Mouse (Mus musculus) limb, embryonic 15.5 days (tissue): ENCODE data around the gene Gpr132. TPM values are rescaled to one million over a fixed set of nuclear protein-coding genes. Genes with fewer than 3 reads are reported as not detected.

Source experiments
- ATAC-seq: fragments of 200-750 bp; cut with Nextera tagmentation; 2 replicates; pipeline ENCODE4 v1.8.0; 2017; ENCODE audit warnings: low read depth, moderate TSS enrichment; ENCODE audit not compliant: insufficient number of reproducible peaks, low FRiP score, low TSS enrichment
- H3K27ac ChIP-seq: fragments of 300-500 bp; sonication (generic); 2 replicates; pipeline ENCODE4 v1.5.1; 2015; ENCODE audit warnings: moderate library complexity, mild to moderate bottlenecking, inconsistent platforms
- H3K27me3 ChIP-seq: fragments of 300-500 bp; sonication (generic); 2 replicates; pipeline ENCODE4 v1.6.1; 2015; ENCODE audit warnings: inconsistent platforms
- H3K36me3 ChIP-seq: fragments of 300-500 bp; sonication (generic); 2 replicates; pipeline ENCODE4 v1.6.1; 2015; ENCODE audit warnings: inconsistent platforms
- H3K4me1 ChIP-seq: fragments of 300-500 bp; sonication (generic); 2 replicates; pipeline ENCODE4 v1.6.1; 2015; ENCODE audit warnings: inconsistent platforms
- H3K4me2 ChIP-seq: fragments of 300-500 bp; sonication (generic); 2 replicates; pipeline ENCODE4 v1.6.1; 2015; ENCODE audit warnings: mild to moderate bottlenecking, inconsistent platforms
- H3K4me3 ChIP-seq: fragments of 300-500 bp; sonication (generic); 2 replicates; pipeline ENCODE4 v1.5.1; 2015; ENCODE audit warnings: mild to moderate bottlenecking, inconsistent platforms
- H3K9ac ChIP-seq: fragments of 300-500 bp; sonication (generic); 2 replicates; pipeline ENCODE4 v1.6.1; 2015; ENCODE audit warnings: inconsistent platforms
- H3K9me3 ChIP-seq: fragments of 300-500 bp; sonication (generic); 2 replicates; pipeline ENCODE4 v1.6.1; 2016; ENCODE audit warnings: inconsistent platforms
- WGBS: fragments of 180-500 bp; shearing (Covaris S2); methylation state at CpG from one replicate; pipeline ENCODE4 v1.1.7; 2015; 5-methylcytosine and 5-hydroxymethylcytosine counted together
- polyA plus RNA-seq: library from polyadenylated mRNA; unstranded; fragments of >200 nt; fragmentation: Nextera tagmentation; extraction: Ambion mirVana; gene quantifications from 2 replicates; pipeline ENCODE4 v1.2.1, GENCODE M21; 2015

Gene Gpr132
- polyA plus RNA-seq, 1 experiment from 2014 or later = 0.41 TPM

GRCm38 (mm10) chr12:112898960-112899359, 30.9 kb upstream of the Gpr132 start:
- H3K9ac ChIP-seq = no peak overlapping the region
- H3K27me3 ChIP-seq = no peaks in the 10 kb centered on the region
- H3K4me1 ChIP-seq = peaks cover 7% of the 10 kb centered on the region; the same call in 1 of the 2 replicates
- WGBS = 49% methylated on average over 4 of the region's 4 CpGs
- no peak overlapping the region for H3K27ac ChIP-seq
- no peaks in the 10 kb centered on the region for H3K9me3 ChIP-seq
- no peak for ATAC-seq
- no peak overlapping the region for H3K4me3 ChIP-seq
- H3K4me2 ChIP-seq = no peak overlapping the region
- H3K36me3 ChIP-seq = no peaks in the 10 kb centered on the region

- H3K9me3 ChIP-seq = no peaks in the 10 kb centered on the region
- no peak overlapping the region for H3K27ac ChIP-seq
- no peak overlapping the region for H3K4me2 ChIP-seq
- no peaks in the 10 kb centered on the region for H3K27me3 ChIP-seq
- H3K9ac ChIP-seq = no peak overlapping the region
- H3K4me3 ChIP-seq = no peak overlapping the region
- WGBS = 67% methylated on average over 12 of the region's 12 CpGs
- no peaks in the 10 kb centered on the region for H3K36me3 ChIP-seq
- ATAC-seq = no peak
- H3K4me1 ChIP-seq = peaks cover 6% of the 10 kb centered on the region; the same call in 1 of the 2 replicates
Measured at GRCm38 (mm10) chr12:112898351-112898750, 30.3 kb upstream of the Gpr132 start.

- ATAC-seq = peak; percentile 41; the same call in 1 of the 2 replicates
- no peak overlapping the region for H3K4me3 ChIP-seq
- peaks cover 6% of the 10 kb centered on the region; the same call in 1 of the 2 replicates for H3K4me1 ChIP-seq
- H3K27me3 ChIP-seq = no peaks in the 10 kb centered on the region
- H3K36me3 ChIP-seq = no peaks in the 10 kb centered on the region
- 26% methylated on average over 16 of the region's 16 CpGs for WGBS
- no peak overlapping the region for H3K4me2 ChIP-seq
- no peak overlapping the region for H3K27ac ChIP-seq
- no peak overlapping the region for H3K9ac ChIP-seq
- H3K9me3 ChIP-seq = no peaks in the 10 kb centered on the region
Measured at GRCm38 (mm10) chr12:112897522-112898212, 29.6 kb upstream of the Gpr132 start.

- Histone ChIP-seq H3K36me3 (no peaks in the 10 kb centered on the region), H3K9me3 (no peaks in the 10 kb centered on the region), H3K4me3 (no peak overlapping the region), H3K27ac (no peak overlapping the region), H3K27me3 (no peaks in the 10 kb centered on the region), H3K4me2 (no peak overlapping the region), H3K9ac (no peak overlapping the region), H3K4me1 (peaks cover 6% of the 10 kb centered on the region; the same call in 1 of the 2 replicates)
- no peak for ATAC-seq
- WGBS = 50% methylated on average over 4 of the region's 4 CpGs
Measured at GRCm38 (mm10) chr12:112894969-112895368, 26.9 kb upstream of the Gpr132 start.

GRCm38 (mm10) chr12:112894303-112894884, 26.4 kb upstream of the Gpr132 start:
- H3K9me3 ChIP-seq = no peaks in the 10 kb centered on the region
- H3K9ac ChIP-seq = no peak overlapping the region
- H3K27ac ChIP-seq = no peak overlapping the region
- no peak for ATAC-seq
- H3K27me3 ChIP-seq = no peaks in the 10 kb centered on the region
- no peak overlapping the region for H3K4me2 ChIP-seq
- no peak overlapping the region for H3K4me3 ChIP-seq
- no peaks in the 10 kb centered on the region for H3K36me3 ChIP-seq
- WGBS = 54% methylated on average over 11 of the region's 11 CpGs
- peaks cover 6% of the 10 kb centered on the region; the same call in 1 of the 2 replicates for H3K4me1 ChIP-seq

- WGBS = 33% methylated on average over 7 of the region's 7 CpGs
- Histone ChIP-seq H3K4me2 (no peak overlapping the region), H3K27me3 (0 out of 2 replicates have a peak, but pooled peaks cover under 1% of the 10 kb centered on the region), H3K9me3 (no peaks in the 10 kb centered on the region), H3K9ac (no peak overlapping the region), H3K4me1 (0 out of 2 replicates have a peak, but pooled peaks cover 5% of the 10 kb centered on the region), H3K36me3 (no peaks in the 10 kb centered on the region), H3K4me3 (no peak overlapping the region), H3K27ac (no peak overlapping the region)
- no peak for ATAC-seq
Measured at GRCm38 (mm10) chr12:112885465-112885864, 17.4 kb upstream of the Gpr132 start.

GRCm38 (mm10) chr12:112881301-112881815, 13.3 kb upstream of the Gpr132 start:
- Histone ChIP-seq H3K27ac (no peak overlapping the region), H3K36me3 (no peaks in the 10 kb centered on the region), H3K4me1 (peaks cover 21% of the 10 kb centered on the region), H3K9me3 (no peaks in the 10 kb centered on the region), H3K9ac (no peak overlapping the region), H3K4me3 (no peak overlapping the region), H3K4me2 (no peak overlapping the region), H3K27me3 (peaks cover 36% of the 10 kb centered on the region)
- no peak for ATAC-seq
- 55% methylated on average over 6 of the region's 6 CpGs for WGBS

GRCm38 (mm10) chr12:112880661-112881060, 12.6 kb upstream of the Gpr132 start:
- no peaks in the 10 kb centered on the region for H3K36me3 ChIP-seq
- H3K4me1 ChIP-seq = peaks cover 27% of the 10 kb centered on the region
- no peak overlapping the region for H3K9ac ChIP-seq
- no peak overlapping the region for H3K4me2 ChIP-seq
- 74% methylated on average over 4 of the region's 4 CpGs for WGBS
- H3K4me3 ChIP-seq = no peak overlapping the region
- peaks cover 43% of the 10 kb centered on the region for H3K27me3 ChIP-seq
- H3K27ac ChIP-seq = no peak overlapping the region
- no peak for ATAC-seq
- no peaks in the 10 kb centered on the region for H3K9me3 ChIP-seq

- Histone ChIP-seq H3K27ac (no peak overlapping the region), H3K9ac (no peak overlapping the region), H3K36me3 (no peaks in the 10 kb centered on the region), H3K4me1 (peaks cover 27% of the 10 kb centered on the region), H3K4me2 (no peak overlapping the region), H3K27me3 (peaks cover 52% of the 10 kb centered on the region), H3K4me3 (no peak overlapping the region), H3K9me3 (no peaks in the 10 kb centered on the region)
- WGBS = 77% methylated on average over 5 of the region's 5 CpGs
- no peak for ATAC-seq
Measured at GRCm38 (mm10) chr12:112879731-112880130, 11.7 kb upstream of the Gpr132 start.

- H3K36me3 ChIP-seq = no peaks in the 10 kb centered on the region
- peak overlapping the region; percentile 44; the same call in 1 of the 2 replicates for H3K27ac ChIP-seq
- under 1% methylated on average over 36 of the region's 37 CpGs for WGBS
- peaks cover 34% of the 10 kb centered on the region for H3K4me1 ChIP-seq
- H3K9ac ChIP-seq = 0 out of 2 replicates have a peak overlapping the region, but pooled peaks have one; percentile 15
- H3K9me3 ChIP-seq = no peaks in the 10 kb centered on the region
- no peak for ATAC-seq
- H3K4me3 ChIP-seq = peak overlapping the region; percentile 42
- peaks cover 73% of the 10 kb centered on the region for H3K27me3 ChIP-seq
- H3K4me2 ChIP-seq = peak overlapping the region; percentile 85
Measured at GRCm38 (mm10) chr12:112877607-112878020, 9.6 kb upstream of the Gpr132 start.

- H3K9ac ChIP-seq = 0 out of 2 replicates have a peak overlapping the region, but pooled peaks have one; percentile 15
- WGBS = 3% methylated on average over 17 of the region's 17 CpGs
Measured at GRCm38 (mm10) chr12:112877073-112877576, 9.1 kb upstream of the Gpr132 start.

More at GRCm38 (mm10) chr12:112877073-112877576, 9.1 kb upstream of the Gpr132 start:
- Histone ChIP-seq H3K36me3 (no peaks in the 10 kb centered on the region), H3K9me3 (no peaks in the 10 kb centered on the region), H3K27me3 (peaks cover 75% of the 10 kb centered on the region), H3K27ac (no peak overlapping the region), H3K4me1 (peaks cover 34% of the 10 kb centered on the region), H3K4me2 (peak overlapping the region; percentile 85), H3K4me3 (peak overlapping the region; percentile 42)
- ATAC-seq = no peak
